ENCODE assay signal across 27 mouse cellular contexts in the genomic region with DNA sequence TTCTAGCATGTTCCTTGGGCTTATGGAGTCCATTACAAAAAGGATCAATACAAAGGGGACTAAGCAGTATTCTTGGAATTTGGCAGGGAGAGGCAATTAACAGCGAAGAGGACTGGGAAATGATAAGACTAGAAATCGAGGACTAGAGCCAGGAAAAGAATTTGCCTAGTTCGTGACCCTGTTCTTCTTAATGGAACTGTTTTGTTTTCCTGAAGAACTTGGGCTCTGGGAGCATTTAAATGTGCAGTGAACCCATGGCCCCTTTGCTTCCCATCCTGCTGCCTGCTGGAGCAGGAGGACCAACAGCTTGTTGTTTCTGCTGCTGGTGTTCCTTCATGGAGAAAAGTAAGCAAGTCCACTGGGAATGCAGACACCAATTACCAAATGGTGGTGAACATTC. TPM values are rescaled to one million over a fixed set of nuclear protein-coding genes. Genes with fewer than 3 reads are reported as not detected.
DNase-seq lines count a peak whose midpoint lies in the region; ATAC-seq and TF ChIP-seq lines count a peak whose summit lies in the region.
"Had no signal": no experiment of that assay in that cellular context is flagged by ENCODE, and none has a peak within 500 bp of the region (broad histone marks: within the 10 kb centered on the region; RNA-seq: fewer than 3 reads in every experiment).

No protein-coding gene starts in this region.

- DNase-seq in heart, adult 9 months (ENCODE audit: low spot score in 2 of 2): peak; percentile 34 to 35
- DNase-seq in heart, postnatal 14 days: no peak
- peak; percentile 25 for DNase-seq in limb, embryonic 14.5 days (ENCODE audit: low spot score)
- no peak for DNase-seq in limb, embryonic 10.5 days (ENCODE audit: low spot score)
- DNase-seq in Muller cell, postnatal 12 days (ENCODE audit: inconsistent ontology term): peak; percentile 77
- peak; percentile 61 for DNase-seq in kidney, postnatal 0 days (ENCODE audit: low spot score)
- no peak for DNase-seq in adrenal gland, adult 18-20 months (ENCODE audit: low spot score in 2 of 2)
- no peak for DNase-seq in ovary, postnatal 14 days (ENCODE audit: low spot score)
- DNase-seq: adrenal gland, adult 8-10 months; B cell, adult 2 months; cerebellum, adult 2 months; cerebellum, postnatal 14 days; gastrocnemius, postnatal 25 days; retina, postnatal 1 day; right cerebral cortex, postnatal 14 days; thymus, postnatal 14 days had no signal

- intact Hi-C loops in heart, postnatal 14 days (cut with DNase I): no loop called here

- no peak for ATAC-seq in limb, embryonic 14.5 days (ENCODE audit: low FRiP score, low read depth)
- no peak for ATAC-seq in kidney, postnatal 0 days (replicated peaks; ENCODE audit: low FRiP score, low read depth)
- ATAC-seq: activated CD4-positive, CD25-positive, alpha-beta regulatory T cell, adult 4 months; intestine, postnatal 0 days; midbrain, embryonic 13.5 days had no signal

- H3K4me3 ChIP-seq in limb, embryonic 14.5 days (replicated peaks; ENCODE audit: low read length): no peak overlapping the region
- no peak overlapping the region for H3K4me3 ChIP-seq in limb, embryonic 10.5 days
- no peak overlapping the region for H3K4me3 ChIP-seq in kidney, postnatal 0 days (replicated peaks; ENCODE audit: low read depth, low read length)
- H3K4me3 ChIP-seq: embryonic facial prominence, embryonic 15.5 days; forebrain, embryonic 12.5 days; layer of hippocampus, adult 2 months; limb, embryonic 15.5 days; midbrain, embryonic 13.5 days had no signal

- H3K4me2 ChIP-seq in limb, embryonic 14.5 days (replicated peaks; ENCODE audit: low read depth, low read length, severe bottlenecking): no peak overlapping the region
- H3K4me2 ChIP-seq in kidney, postnatal 0 days (ENCODE audit: low read length): no peak overlapping the region
- H3K4me2 ChIP-seq: embryonic facial prominence, embryonic 15.5 days; forebrain, embryonic 12.5 days; hindbrain, embryonic 14.5 days; limb, embryonic 15.5 days; midbrain, embryonic 13.5 days had no signal

- H3K9me3 ChIP-seq in limb, embryonic 14.5 days (ENCODE audit: control insufficient read depth, low read length): no peaks in the 10 kb centered on the region
- no peaks in the 10 kb centered on the region for H3K9me3 ChIP-seq in limb, embryonic 10.5 days (replicated peaks)
- H3K9me3 ChIP-seq in kidney, postnatal 0 days (replicated peaks; ENCODE audit: low read length): no peaks in the 10 kb centered on the region
- H3K9me3 ChIP-seq: embryonic facial prominence, embryonic 15.5 days; forebrain, embryonic 12.5 days; limb, embryonic 15.5 days; midbrain, embryonic 13.5 days had no signal

- no peaks in the 10 kb centered on the region for H3K36me3 ChIP-seq in limb, embryonic 14.5 days (ENCODE audit: control insufficient read depth, insufficient read depth, low read length)
- no peaks in the 10 kb centered on the region for H3K36me3 ChIP-seq in limb, embryonic 10.5 days
- H3K36me3 ChIP-seq in kidney, postnatal 0 days (ENCODE audit: insufficient read depth, low read length): no peaks in the 10 kb centered on the region
- H3K36me3 ChIP-seq: embryonic facial prominence, embryonic 15.5 days; forebrain, embryonic 12.5 days; limb, embryonic 15.5 days; midbrain, embryonic 13.5 days had no signal

- no peaks in the 10 kb centered on the region for H3K4me1 ChIP-seq in limb, embryonic 14.5 days (ENCODE audit: control insufficient read depth, insufficient read depth, low read length)
- H3K4me1 ChIP-seq in limb, embryonic 10.5 days: no peaks in the 10 kb centered on the region
- H3K4me1 ChIP-seq in kidney, postnatal 0 days (replicated peaks; ENCODE audit: insufficient read depth, low read length): 0 out of 2 replicates have a peak, but pooled peaks cover 6% of the 10 kb centered on the region
- H3K4me1 ChIP-seq: embryonic facial prominence, embryonic 15.5 days; limb, embryonic 15.5 days; midbrain, embryonic 13.5 days had no signal

- no peak overlapping the region for H3K9ac ChIP-seq in limb, embryonic 14.5 days (ENCODE audit: low read depth, low read length, severe bottlenecking)
- no peak overlapping the region for H3K9ac ChIP-seq in kidney, postnatal 0 days (ENCODE audit: low read depth, low read length)
- H3K9ac ChIP-seq: embryonic facial prominence, embryonic 15.5 days; forebrain, embryonic 12.5 days; hindbrain, embryonic 14.5 days; limb, embryonic 15.5 days; liver, embryonic 14.5 days; midbrain, embryonic 13.5 days had no signal

- WGBS in limb, embryonic 14.5 days: 70% methylated on average over 3 of the region's 3 CpGs
- WGBS in limb, embryonic 10.5 days: 80% methylated on average over 3 of the region's 3 CpGs
- WGBS in kidney, postnatal 0 days: 37% methylated on average over 3 of the region's 3 CpGs

- TF ChIP-seq CTCF in kidney, postnatal 0 days (IDR thresholded peaks at IDR 0.05; ENCODE audit: low read depth): no peak

- no peak for TF ChIP-seq POLR2A in limb, embryonic 14.5 days (IDR thresholded peaks at IDR 0.05; ENCODE audit: borderline replicate concordance, extremely low read depth, insufficient read depth, insufficient read length)

- H3K27me3 ChIP-seq in limb, embryonic 14.5 days (ENCODE audit: control insufficient read depth, insufficient read depth, low read length): no peaks in the 10 kb centered on the region
- no peaks in the 10 kb centered on the region for H3K27me3 ChIP-seq in limb, embryonic 10.5 days (ENCODE audit: low read depth, poor library complexity, severe bottlenecking)
- no peaks in the 10 kb centered on the region for H3K27me3 ChIP-seq in kidney, postnatal 0 days (ENCODE audit: insufficient read depth, low read length)
- H3K27me3 ChIP-seq: embryonic facial prominence, embryonic 15.5 days; forebrain, embryonic 12.5 days; limb, embryonic 15.5 days; midbrain, embryonic 13.5 days had no signal

- no peak overlapping the region for H3K27ac ChIP-seq in limb, embryonic 14.5 days (replicated peaks; ENCODE audit: low read depth, low read length)
- no peak overlapping the region for H3K27ac ChIP-seq in limb, embryonic 10.5 days
- no peak overlapping the region for H3K27ac ChIP-seq in kidney, postnatal 0 days
- H3K27ac ChIP-seq: embryonic facial prominence, embryonic 15.5 days; forebrain, embryonic 12.5 days; hindbrain, embryonic 14.5 days; layer of hippocampus, adult 2 months; limb, embryonic 15.5 days; liver, embryonic 14.5 days; macrophage; midbrain, embryonic 13.5 days had no signal

RNA-seq across cellular contexts. Expression of a gene that starts 15.3 kb away (rescaled TPM):
- under 1 TPM; 0.38 to 0.56 TPM for total RNA-seq in heart, postnatal 14 days (2021)
- polyA plus RNA-seq in limb, embryonic 14.5 days (2012; rRNA removed): 3.9 and 4.0 TPM in 2 replicates
- 4.3 and 4.9 TPM in 2 replicates for polyA plus RNA-seq in limb, embryonic 14.5 days (2014; fragmentation: Nextera tagmentation; extraction: Ambion mirVana)
- polyA plus RNA-seq in limb, embryonic 10.5 days (2016; fragmentation: Nextera tagmentation; extraction: Ambion mirVana): 0.46 and 0.48 TPM in 2 replicates
- 9.8 and 11.8 TPM in 2 replicates for polyA plus RNA-seq in kidney, postnatal 0 days (2015; fragmentation: Nextera tagmentation; extraction: Ambion mirVana)
- total RNA-seq in adrenal gland, adult 18-20 months (2021): 10 to 100 TPM; 37.0 to 56.3 TPM
- total RNA-seq: monocyte, adult 5-6 weeks had no signal

Comparison
In these comparisons a context has a peak if more than half of its experiments do, and no peak if none do; other contexts are left out.
1. DNase-seq: peak in heart, adult 9 months (2 of 2), limb, embryonic 14.5 days (single experiment), Muller cell, postnatal 12 days (single experiment) and kidney, postnatal 0 days (single experiment); none in heart, postnatal 14 days (0 of 2), limb, embryonic 10.5 days (single experiment), adrenal gland, adult 18-20 months (0 of 2) and ovary, postnatal 14 days (single experiment).